Mouse (Mus musculus) limb, embryonic 15.5 days (tissue): ENCODE measurements at regions not wholly inside any gene's neighbourhood (a gene's known extent, or its start where the extent isn't known, plus 50 kb on each side); places are given as distances from the start of the nearest gene placed in this dataset.

ENCODE experiments used
- ATAC-seq: fragments of 200-750 bp; cut with Nextera tagmentation; 2 replicates; pipeline ENCODE4 v1.8.0; 2017; ENCODE audit warnings: low read depth, moderate TSS enrichment; ENCODE audit not compliant: insufficient number of reproducible peaks, low FRiP score, low TSS enrichment
- H3K27ac ChIP-seq: fragments of 300-500 bp; sonication (generic); 2 replicates; pipeline ENCODE4 v1.5.1; 2015; ENCODE audit warnings: moderate library complexity, mild to moderate bottlenecking, inconsistent platforms
- H3K27me3 ChIP-seq: fragments of 300-500 bp; sonication (generic); 2 replicates; pipeline ENCODE4 v1.6.1; 2015; ENCODE audit warnings: inconsistent platforms
- H3K36me3 ChIP-seq: fragments of 300-500 bp; sonication (generic); 2 replicates; pipeline ENCODE4 v1.6.1; 2015; ENCODE audit warnings: inconsistent platforms
- H3K4me1 ChIP-seq: fragments of 300-500 bp; sonication (generic); 2 replicates; pipeline ENCODE4 v1.6.1; 2015; ENCODE audit warnings: inconsistent platforms
- H3K4me2 ChIP-seq: fragments of 300-500 bp; sonication (generic); 2 replicates; pipeline ENCODE4 v1.6.1; 2015; ENCODE audit warnings: mild to moderate bottlenecking, inconsistent platforms
- H3K4me3 ChIP-seq: fragments of 300-500 bp; sonication (generic); 2 replicates; pipeline ENCODE4 v1.5.1; 2015; ENCODE audit warnings: mild to moderate bottlenecking, inconsistent platforms
- H3K9ac ChIP-seq: fragments of 300-500 bp; sonication (generic); 2 replicates; pipeline ENCODE4 v1.6.1; 2015; ENCODE audit warnings: inconsistent platforms
- H3K9me3 ChIP-seq: fragments of 300-500 bp; sonication (generic); 2 replicates; pipeline ENCODE4 v1.6.1; 2016; ENCODE audit warnings: inconsistent platforms
- WGBS: fragments of 180-500 bp; shearing (Covaris S2); methylation state at CpG from one replicate; pipeline ENCODE4 v1.1.7; 2015; 5-methylcytosine and 5-hydroxymethylcytosine counted together

GRCm38 (mm10) chr11:52591596-52592180, 172.7 kb upstream of the Fstl4 start:
- ATAC-seq: no peak
- Histone ChIP-seq H3K4me2 (no peak overlapping the region), H3K27ac (no peak overlapping the region), H3K9me3 (no peaks in the 10 kb centered on the region), H3K36me3 (no peaks in the 10 kb centered on the region), H3K4me3 (no peak overlapping the region), H3K9ac (no peak overlapping the region), H3K4me1 (no peaks in the 10 kb centered on the region; the same call in 1 of the 2 replicates), H3K27me3 (peaks cover 20% of the 10 kb centered on the region; the same call in 1 of the 2 replicates)
- 74% methylated on average over 9 of the region's 9 CpGs for WGBS

- H3K4me2 ChIP-seq: no peak overlapping the region
- no peaks in the 10 kb centered on the region for H3K9me3 ChIP-seq
- no peak overlapping the region for H3K27ac ChIP-seq
- H3K4me1 ChIP-seq: no peaks in the 10 kb centered on the region; the same call in 1 of the 2 replicates
- peaks cover 11% of the 10 kb centered on the region; the same call in 1 of the 2 replicates for H3K27me3 ChIP-seq
- H3K9ac ChIP-seq: no peak overlapping the region
- ATAC-seq: no peak
- H3K4me3 ChIP-seq: no peak overlapping the region
- H3K36me3 ChIP-seq: no peaks in the 10 kb centered on the region
- WGBS: 28% methylated on average over 4 of the region's 4 CpGs
Observed at GRCm38 (mm10) chr11:52594092-52594491, 170.3 kb upstream of the Fstl4 start.

GRCm38 (mm10) chr11:52601196-52601595, 163.2 kb upstream of the Fstl4 start:
- Histone ChIP-seq H3K4me2 (no peak overlapping the region), H3K27me3 (no peaks in the 10 kb centered on the region), H3K36me3 (no peaks in the 10 kb centered on the region), H3K4me3 (no peak overlapping the region), H3K4me1 (0 out of 2 replicates have a peak, but pooled peaks cover 2% of the 10 kb centered on the region), H3K9ac (no peak overlapping the region), H3K27ac (no peak overlapping the region), H3K9me3 (no peaks in the 10 kb centered on the region)
- WGBS: 86% methylated on average over 6 of the region's 6 CpGs
- no peak for ATAC-seq

GRCm38 (mm10) chr11:52602061-52602561, 162.3 kb upstream of the Fstl4 start:
- Histone ChIP-seq H3K4me2 (no peak overlapping the region), H3K27ac (no peak overlapping the region), H3K9me3 (no peaks in the 10 kb centered on the region), H3K4me3 (no peak overlapping the region), H3K9ac (no peak overlapping the region), H3K36me3 (no peaks in the 10 kb centered on the region), H3K27me3 (no peaks in the 10 kb centered on the region), H3K4me1 (0 out of 2 replicates have a peak, but pooled peaks cover 2% of the 10 kb centered on the region)
- ATAC-seq: no peak
- WGBS: 70% methylated on average over 15 of the region's 15 CpGs

GRCm38 (mm10) chr11:52602796-52603195, 161.6 kb upstream of the Fstl4 start:
- 67% methylated on average over 5 of the region's 5 CpGs for WGBS
- Histone ChIP-seq H3K27ac (no peak overlapping the region), H3K9me3 (no peaks in the 10 kb centered on the region), H3K4me1 (0 out of 2 replicates have a peak, but pooled peaks cover 2% of the 10 kb centered on the region), H3K36me3 (no peaks in the 10 kb centered on the region), H3K4me3 (no peak overlapping the region), H3K4me2 (no peak overlapping the region), H3K9ac (no peak overlapping the region), H3K27me3 (no peaks in the 10 kb centered on the region)
- ATAC-seq: no peak

GRCm38 (mm10) chr11:52610681-52611165, 153.7 kb upstream of the Fstl4 start:
- Histone ChIP-seq H3K4me1 (no peaks in the 10 kb centered on the region), H3K4me2 (no peak overlapping the region), H3K27ac (no peak overlapping the region), H3K4me3 (no peak overlapping the region), H3K9ac (no peak overlapping the region), H3K27me3 (no peaks in the 10 kb centered on the region), H3K36me3 (no peaks in the 10 kb centered on the region), H3K9me3 (no peaks in the 10 kb centered on the region)
- WGBS: 80% methylated on average over 1 of the region's 1 CpGs
- no peak for ATAC-seq

GRCm38 (mm10) chr11:52615622-52616021, 148.8 kb upstream of the Fstl4 start:
- no peaks in the 10 kb centered on the region for H3K4me1 ChIP-seq
- no peak overlapping the region for H3K4me2 ChIP-seq
- H3K36me3 ChIP-seq: no peaks in the 10 kb centered on the region
- WGBS: 60% methylated on average over 4 of the region's 4 CpGs
- H3K9ac ChIP-seq: no peak overlapping the region
- no peak overlapping the region for H3K4me3 ChIP-seq
- no peak overlapping the region for H3K27ac ChIP-seq
- H3K9me3 ChIP-seq: no peaks in the 10 kb centered on the region
- 0 out of 2 replicates have a peak, but pooled peaks cover 3% of the 10 kb centered on the region for H3K27me3 ChIP-seq
- ATAC-seq: no peak

GRCm38 (mm10) chr11:52618646-52619045, 145.8 kb upstream of the Fstl4 start:
- Histone ChIP-seq H3K36me3 (no peaks in the 10 kb centered on the region), H3K9ac (no peak overlapping the region), H3K4me1 (no peaks in the 10 kb centered on the region), H3K4me3 (no peak overlapping the region), H3K4me2 (no peak overlapping the region), H3K27ac (no peak overlapping the region), H3K27me3 (0 out of 2 replicates have a peak, but pooled peaks cover 3% of the 10 kb centered on the region), H3K9me3 (no peaks in the 10 kb centered on the region)
- no peak for ATAC-seq
- 37% methylated on average over 9 of the region's 9 CpGs for WGBS

GRCm38 (mm10) chr11:52622861-52623260, 141.6 kb upstream of the Fstl4 start:
- 39% methylated on average over 4 of the region's 4 CpGs for WGBS

GRCm38 (mm10) chr11:52628875-52629274, 135.6 kb upstream of the Fstl4 start:
- no peak for ATAC-seq
- 71% methylated on average over 2 of the region's 2 CpGs for WGBS
- Histone ChIP-seq H3K27ac (no peak overlapping the region), H3K9ac (no peak overlapping the region), H3K9me3 (no peaks in the 10 kb centered on the region), H3K4me1 (no peaks in the 10 kb centered on the region), H3K4me3 (no peak overlapping the region), H3K27me3 (no peaks in the 10 kb centered on the region), H3K4me2 (no peak overlapping the region), H3K36me3 (no peaks in the 10 kb centered on the region)

More at GRCm38 (mm10) chr11:52622861-52623260, 141.6 kb upstream of the Fstl4 start:
- 0 out of 2 replicates have a peak, but pooled peaks cover 3% of the 10 kb centered on the region for H3K27me3 ChIP-seq
- no peak overlapping the region for H3K4me3 ChIP-seq
- H3K4me1 ChIP-seq: no peaks in the 10 kb centered on the region
- ATAC-seq: no peak
- H3K27ac ChIP-seq: no peak overlapping the region
- H3K36me3 ChIP-seq: no peaks in the 10 kb centered on the region
- no peaks in the 10 kb centered on the region for H3K9me3 ChIP-seq
- H3K4me2 ChIP-seq: no peak overlapping the region
- H3K9ac ChIP-seq: no peak overlapping the region

- H3K9ac ChIP-seq: no peak overlapping the region
- H3K4me2 ChIP-seq: no peak overlapping the region
- 59% methylated on average over 5 of the region's 5 CpGs for WGBS
- ATAC-seq: no peak
- H3K36me3 ChIP-seq: no peaks in the 10 kb centered on the region
- H3K9me3 ChIP-seq: no peaks in the 10 kb centered on the region
- no peaks in the 10 kb centered on the region for H3K4me1 ChIP-seq
- H3K4me3 ChIP-seq: no peak overlapping the region
- no peaks in the 10 kb centered on the region for H3K27me3 ChIP-seq
- H3K27ac ChIP-seq: no peak overlapping the region
Observed at GRCm38 (mm10) chr11:52629776-52630175, 134.7 kb upstream of the Fstl4 start.

- H3K4me1 ChIP-seq: no peaks in the 10 kb centered on the region
- no peak overlapping the region for H3K4me2 ChIP-seq
- no peak overlapping the region for H3K4me3 ChIP-seq
- ATAC-seq: no peak
- WGBS: 47% methylated on average over 3 of the region's 3 CpGs
- H3K9ac ChIP-seq: no peak overlapping the region
- peaks cover 4% of the 10 kb centered on the region; the same call in 1 of the 2 replicates for H3K27me3 ChIP-seq
- H3K9me3 ChIP-seq: no peaks in the 10 kb centered on the region
- no peak overlapping the region for H3K27ac ChIP-seq
- H3K36me3 ChIP-seq: no peaks in the 10 kb centered on the region
Observed at GRCm38 (mm10) chr11:52631579-52631978, 132.9 kb upstream of the Fstl4 start.
